Mouse (Mus musculus) E14TG2a.4 (cell line): Measurements from ENCODE around the gene Marc1.

Experiments
- CTCF ChIP-seq: conservative IDR thresholded peaks from 2 replicates; pipeline ENCODE4 v1.5.1; 2014; ENCODE audit warnings: low read length
- NANOG ChIP-seq: IDR thresholded peaks from 2 replicates; pipeline ENCODE4 v1.6.1; 2014; ENCODE audit warnings: borderline replicate concordance, low read length, mixed read lengths
- POU5F1 ChIP-seq: IDR thresholded peaks from 2 replicates; pipeline ENCODE4 v1.6.1; 2014; ENCODE audit warnings: low read length, borderline replicate concordance

- TF ChIP-seq CTCF (no peak), NANOG (no peak), POU5F1 (no peak)
These were observed 16.1 kb upstream of the Marc1 start for GRCm38 (mm10) chr1:184827175-184827701.
